Mouse (Mus musculus) bone marrow macrophage, adult 2 months (primary cell): ENCODE measurements around the gene Hsd11b2. TPM values are rescaled to one million over a fixed set of nuclear protein-coding genes. Genes with fewer than 3 reads are reported as not detected.

Source experiments
- H3K27ac ChIP-seq: 2 replicates; pipeline ENCODE4 v1.5.1; 2012; ENCODE audit warnings: low read depth, low read length; ENCODE audit not compliant: insufficient read depth
- H3K4me1 ChIP-seq: 2 replicates; pipeline ENCODE4 v1.6.1; 2012; ENCODE audit warnings: low read length; ENCODE audit not compliant: control insufficient read depth, insufficient read depth
- H3K4me3 ChIP-seq: 2 replicates; pipeline ENCODE4 v1.5.1; 2012; ENCODE audit warnings: mild to moderate bottlenecking, low read length, moderate library complexity; ENCODE audit not compliant: insufficient read depth
- CTCF ChIP-seq: IDR thresholded peaks from 2 replicates; pipeline ENCODE4 v1.5.1; 2012; ENCODE audit warnings: low read depth, mild to moderate bottlenecking, low read length, moderate library complexity
- POLR2A ChIP-seq: IDR thresholded peaks from 2 replicates; pipeline ENCODE4 v1.6.1; 2012; ENCODE audit warnings: mild to moderate bottlenecking, low read depth, low read length, borderline replicate concordance
- polyA plus RNA-seq: library from polyadenylated mRNA; stranded (reverse); fragments of >200 nt; gene quantifications from 2 replicates; pipeline ENCODE4 v1.2.4, GENCODE M21; 2012; ENCODE audit not compliant: missing spikeins, insufficient read depth, insufficient read length

Gene Hsd11b2
- polyA plus RNA-seq, 1 experiment: not detected

GRCm38 (mm10) chr8:105537011-105537677 is 18.6 kb downstream of the Hsd11b2 start:
- H3K27ac ChIP-seq: no peak overlapping the region

GRCm38 (mm10) chr8:105538940-105539339 is 20.4 kb downstream of the Hsd11b2 start:
- Histone ChIP-seq H3K4me3 (no peak overlapping the region), H3K4me1 (peaks cover 15% of the 10 kb centered on the region), H3K27ac (no peak overlapping the region)
- TF ChIP-seq POLR2A (no peak), CTCF (no peak)

More at GRCm38 (mm10) chr8:105537011-105537677, 18.6 kb downstream of the Hsd11b2 start:
- Histone ChIP-seq H3K4me3 (no peak overlapping the region), H3K4me1 (peaks cover 20% of the 10 kb centered on the region)
- no peak for TF ChIP-seq CTCF
- TF ChIP-seq POLR2A: no peak

DNA sequence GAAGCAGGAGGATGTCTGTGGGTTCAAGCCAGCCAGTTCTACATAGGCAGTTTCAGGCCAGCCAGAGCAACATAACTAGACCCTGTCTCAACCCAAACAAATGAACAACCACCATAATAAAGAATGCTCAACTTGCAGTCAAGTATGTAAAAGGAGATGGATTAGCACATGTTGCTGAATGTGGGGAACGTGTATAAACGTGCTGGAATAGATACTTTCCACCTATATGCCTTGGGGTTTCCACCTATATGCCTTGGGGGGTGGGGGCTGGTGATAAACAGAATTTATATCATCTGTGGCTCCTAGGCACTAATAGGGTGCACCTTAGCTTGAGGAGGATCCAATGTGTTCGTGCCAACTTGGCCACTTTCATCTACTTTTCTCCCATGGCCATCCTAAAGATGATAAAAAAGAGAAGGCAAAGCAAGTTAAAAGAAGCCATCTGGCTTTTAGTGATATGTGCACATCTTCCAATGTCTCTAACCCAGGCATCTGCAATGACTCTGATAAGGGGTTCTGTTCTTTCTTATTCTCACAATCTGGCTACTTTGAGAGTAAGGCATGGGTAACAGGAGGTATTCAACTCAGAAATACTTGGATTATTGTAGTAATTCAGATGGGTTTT is 23.6 kb downstream of the Hsd11b2 start:
- TF ChIP-seq POLR2A (no peak), CTCF (no peak)
- Histone ChIP-seq H3K27ac (no peak overlapping the region), H3K4me3 (no peak overlapping the region), H3K4me1 (peaks cover 42% of the 10 kb centered on the region)

DNA sequence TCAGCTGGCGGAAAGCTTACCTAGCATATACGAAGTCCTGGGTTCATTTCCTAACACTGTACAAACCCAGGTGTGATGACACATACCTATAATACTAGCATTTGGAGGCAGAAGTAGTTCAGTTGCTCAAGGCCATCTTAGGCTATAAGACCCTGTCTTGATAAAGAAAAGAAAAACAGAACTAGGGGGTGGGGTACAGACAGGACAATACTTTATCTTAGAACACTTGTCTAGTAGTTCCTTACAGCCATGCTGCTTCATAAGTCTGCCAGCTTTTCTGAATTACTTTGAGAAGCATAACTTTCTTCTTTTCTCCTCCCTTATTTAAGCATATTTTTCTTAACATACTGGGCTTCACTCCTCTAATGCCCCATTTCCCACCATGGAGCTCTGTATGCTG is 24.3 kb downstream of the Hsd11b2 start:
- Histone ChIP-seq H3K4me3 (no peak overlapping the region), H3K27ac (no peak overlapping the region), H3K4me1 (peaks cover 46% of the 10 kb centered on the region)
- TF ChIP-seq POLR2A (no peak), CTCF (no peak)

DNA sequence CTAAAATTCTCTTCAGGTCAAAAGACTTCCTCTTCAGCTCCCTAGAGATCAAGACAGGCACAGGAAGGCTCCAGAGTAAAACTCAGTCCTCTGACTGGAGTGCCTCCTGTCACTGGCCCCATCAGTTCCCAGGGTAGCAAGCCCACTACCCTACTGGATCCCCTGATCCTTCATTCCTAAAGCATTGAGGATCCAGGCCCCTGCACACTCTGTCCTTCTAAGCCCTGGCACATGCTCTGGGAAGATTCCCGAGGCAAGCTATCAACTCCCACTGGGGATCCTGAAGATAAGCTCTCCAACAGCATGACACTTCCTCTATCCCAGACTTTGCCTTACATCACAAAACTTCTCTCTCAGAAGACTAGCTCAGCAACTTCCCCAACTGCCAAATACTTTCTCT is 25.1 kb downstream of the Hsd11b2 start:
- no peak overlapping the region for H3K27ac ChIP-seq
- TF ChIP-seq POLR2A (no peak), CTCF (no peak)
- H3K4me1 ChIP-seq: peaks cover 46% of the 10 kb centered on the region
- H3K4me3 ChIP-seq: no peak overlapping the region

DNA sequence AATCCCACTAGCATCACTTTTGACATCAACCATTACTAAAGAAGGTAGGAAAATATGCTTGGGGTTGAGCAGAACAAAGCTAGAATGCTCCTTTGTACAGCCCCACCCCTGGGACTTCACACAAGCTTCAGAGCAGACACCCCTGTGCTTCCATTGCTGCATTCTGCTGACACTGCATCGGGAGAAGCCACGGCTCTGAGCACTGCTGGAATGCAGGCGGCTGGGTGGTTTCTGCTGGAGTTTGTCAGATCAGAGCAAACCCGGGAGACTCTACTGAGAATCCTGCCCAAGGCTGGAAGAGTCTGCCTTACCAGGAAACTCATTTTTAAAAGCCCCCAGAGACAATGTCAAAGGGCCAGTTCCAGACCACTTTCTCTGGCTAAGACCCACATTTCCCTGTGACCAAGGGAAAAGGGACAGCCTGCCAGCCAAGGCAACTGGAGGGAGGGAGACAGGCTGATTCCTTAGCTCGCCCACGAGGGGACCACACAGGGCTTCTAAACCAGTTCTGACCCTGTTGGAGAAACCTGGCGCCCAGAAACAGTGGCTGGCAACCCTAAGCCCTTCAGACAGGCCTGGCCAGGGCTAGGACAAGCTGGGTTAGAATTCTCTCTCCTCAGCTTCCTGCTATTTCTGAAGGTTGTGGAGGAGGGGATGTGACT is 26.1 kb downstream of the Hsd11b2 start:
- H3K4me1 ChIP-seq: peaks cover 49% of the 10 kb centered on the region
- no peak overlapping the region for H3K4me3 ChIP-seq
- no peak overlapping the region for H3K27ac ChIP-seq
- TF ChIP-seq POLR2A (no peak), CTCF (no peak)

DNA sequence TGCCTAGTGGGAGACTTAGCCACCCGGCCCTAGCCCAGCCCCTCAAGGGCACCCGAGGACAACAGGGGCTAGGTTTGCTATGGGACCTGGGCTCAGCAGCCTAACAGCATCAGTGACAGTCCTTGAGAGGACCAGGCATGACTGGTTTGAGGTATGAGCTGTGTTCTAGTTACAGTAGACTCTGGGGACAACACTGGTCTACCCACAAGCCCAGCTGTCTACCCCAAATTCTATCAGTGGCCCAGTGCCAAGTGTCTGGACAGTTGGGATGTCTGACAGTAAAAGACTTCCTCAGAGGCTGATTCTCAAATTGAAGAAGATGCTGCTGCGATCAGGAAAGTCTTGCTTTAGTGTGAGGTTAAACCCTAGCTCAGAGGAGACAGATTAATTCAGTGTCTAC is 26.7 kb downstream of the Hsd11b2 start:
- Histone ChIP-seq H3K4me1 (peaks cover 55% of the 10 kb centered on the region), H3K4me3 (no peak overlapping the region), H3K27ac (no peak overlapping the region)
- TF ChIP-seq CTCF (no peak), POLR2A (no peak)

DNA sequence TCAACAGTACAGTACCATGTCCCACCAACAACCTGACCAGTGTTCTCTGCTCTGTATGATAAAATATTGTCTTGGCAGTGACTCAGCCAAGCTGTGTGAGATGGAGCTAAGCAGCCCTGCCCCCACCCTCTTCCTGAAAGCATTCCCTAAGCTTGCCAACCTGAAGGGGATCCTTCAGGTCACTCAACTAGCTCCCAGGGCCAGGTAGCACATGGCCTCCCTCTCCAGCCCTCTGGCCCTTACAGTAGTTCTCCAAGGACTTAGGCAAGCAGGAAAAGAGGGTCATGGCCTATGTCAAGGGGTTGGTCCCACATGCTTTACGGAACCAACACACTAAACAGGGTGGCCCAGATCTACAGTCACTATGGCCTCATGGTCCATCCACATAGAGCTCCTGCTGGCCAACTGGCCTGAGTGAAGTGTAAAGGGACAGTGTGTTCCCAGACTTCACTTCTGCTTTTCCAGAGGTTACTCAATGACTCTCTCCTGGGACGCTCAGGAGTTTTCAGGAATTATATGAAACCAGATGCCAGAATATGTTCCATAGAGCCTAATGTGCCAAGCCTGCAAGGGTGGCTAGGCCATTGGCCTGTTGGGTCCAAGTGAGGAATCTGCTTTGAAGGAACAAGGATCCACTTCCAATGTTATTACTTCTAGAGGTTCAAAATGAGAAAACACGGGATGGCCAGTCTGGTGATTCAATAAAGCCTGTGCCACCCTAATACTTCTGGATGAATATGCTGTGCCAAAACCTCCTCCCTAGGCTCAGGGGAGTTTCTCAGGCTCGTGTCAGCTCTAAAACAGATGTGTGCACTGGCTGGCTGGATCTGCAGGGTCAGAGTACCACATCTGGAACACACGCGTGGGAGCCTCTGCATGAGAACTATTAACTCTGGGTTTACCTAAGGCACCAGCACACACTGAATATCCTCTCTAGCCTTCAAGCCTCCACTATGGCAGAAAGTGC is 28.1 kb downstream of the Hsd11b2 start:
- no peak for TF ChIP-seq CTCF
- TF ChIP-seq POLR2A: no peak
- H3K4me1 ChIP-seq: peaks cover 65% of the 10 kb centered on the region
- H3K27ac ChIP-seq: no peak overlapping the region
- no peak overlapping the region for H3K4me3 ChIP-seq

- TF ChIP-seq POLR2A (no peak), CTCF (no peak)
- Histone ChIP-seq H3K4me1 (peaks cover 67% of the 10 kb centered on the region), H3K27ac (no peak overlapping the region), H3K4me3 (no peak overlapping the region)
Observed at GRCm38 (mm10) chr8:105549506-105549905, 31.0 kb downstream of the Hsd11b2 start.

DNA sequence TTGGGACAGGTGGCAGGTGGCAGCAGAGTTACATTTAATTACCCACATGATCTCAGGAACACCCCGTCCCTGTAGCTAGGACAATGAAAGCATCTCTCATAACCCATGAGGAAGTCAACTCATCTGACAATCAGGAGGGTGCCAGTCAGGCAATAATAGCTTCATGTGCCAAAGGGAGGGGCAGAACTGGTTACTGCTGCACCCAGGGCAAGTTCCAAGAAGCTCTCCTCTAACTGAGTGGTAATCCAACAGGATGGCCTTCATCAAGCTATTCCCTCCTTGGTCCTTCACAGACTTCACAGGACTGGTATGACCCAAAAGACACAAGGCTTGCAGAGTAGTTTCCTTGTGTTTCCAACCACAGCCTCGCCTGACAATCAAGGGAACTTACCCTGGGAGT is 31.5 kb downstream of the Hsd11b2 start:
- H3K27ac ChIP-seq: 0 out of 2 replicates have a peak overlapping the region, but pooled peaks have one; percentile 2
- H3K4me3 ChIP-seq: no peak overlapping the region
- H3K4me1 ChIP-seq: peaks cover 61% of the 10 kb centered on the region
- no peak for TF ChIP-seq POLR2A
- TF ChIP-seq CTCF: no peak
